Mouse (Mus musculus): Measurements from ENCODE around the gene Cpeb4.

- no peak for TF ChIP-seq CTCF (IDR thresholded peaks at IDR 0.05; ENCODE audit: borderline replicate concordance, insufficient read depth, low read depth, low read length)
- TF ChIP-seq POLR2A (IDR thresholded peaks at IDR 0.05; ENCODE audit: borderline replicate concordance, insufficient read depth, low read length): no peak
These were observed 104.1 kb downstream of the Cpeb4 start for GRCm38 (mm10) chr11:31976137-31976536.
